Mouse (Mus musculus) intestine, postnatal 0 days (tissue): ENCODE data around the gene Rbm19. TPM values are rescaled to one million over a fixed set of nuclear protein-coding genes. Genes with fewer than 3 reads are reported as not detected.
A peak's percentile ranks its signal among the peaks of the same experiment; 100 is the strongest.

Experiments
- ATAC-seq: fragments of 200-750 bp; cut with Nextera tagmentation; 2 replicates; pipeline ENCODE4 v1.8.0; 2017; ENCODE audit warnings: mild to moderate bottlenecking, moderate TSS enrichment, moderate library complexity
- H3K27ac ChIP-seq: fragments of 300-500 bp; sonication (generic); 2 replicates; pipeline ENCODE4 v1.5.1; 2014; ENCODE audit warnings: mild to moderate bottlenecking, low read depth, low read length, moderate library complexity
- H3K27me3 ChIP-seq: fragments of 300-500 bp; sonication (generic); replicated peaks from 2 replicates; pipeline ENCODE4 v1.6.1; 2014; ENCODE audit warnings: low read length, mixed read lengths; ENCODE audit not compliant: control insufficient read depth, insufficient read depth
- H3K36me3 ChIP-seq: fragments of 300-500 bp; sonication (generic); 2 replicates; pipeline ENCODE4 v1.6.1; 2014; ENCODE audit warnings: mild to moderate bottlenecking, moderate library complexity; ENCODE audit not compliant: control insufficient read depth, insufficient read depth
- H3K4me1 ChIP-seq: fragments of 300-500 bp; sonication (generic); replicated peaks from 2 replicates; pipeline ENCODE4 v1.6.1; 2014; ENCODE audit warnings: antibody characterized with exemption, low read length, mixed read lengths; ENCODE audit not compliant: control insufficient read depth, insufficient read depth
- H3K4me2 ChIP-seq: fragments of 300-500 bp; sonication (generic); replicated peaks from 2 replicates; pipeline ENCODE4 v1.6.1; 2014; ENCODE audit warnings: low read depth, mild to moderate bottlenecking, moderate library complexity
- H3K4me3 ChIP-seq: fragments of 300-500 bp; sonication (generic); 2 replicates; pipeline ENCODE4 v1.5.1; 2014; ENCODE audit warnings: low read depth, low read length
- H3K9ac ChIP-seq: fragments of 300-500 bp; sonication (generic); 2 replicates; pipeline ENCODE4 v1.6.1; 2014; ENCODE audit warnings: mild to moderate bottlenecking, low read depth, low read length
- H3K9me3 ChIP-seq: fragments of 300-500 bp; sonication (generic); 2 replicates; pipeline ENCODE4 v1.6.1; 2016; ENCODE audit warnings: mixed run types; ENCODE audit not compliant: control insufficient read depth
- CTCF ChIP-seq: sonication (generic); IDR thresholded peaks from 2 replicates; pipeline ENCODE4 v1.5.1; 2016; ENCODE audit warnings: low read depth, mild to moderate bottlenecking, control low read depth, antibody characterized with exemption, moderate library complexity
- WGBS: fragments of 180-500 bp; shearing (Covaris S2); extraction: QIAGEN DNeasy Blood & Tissue Kit; methylation state at CpG from one replicate; pipeline ENCODE4 v1.1.7; 2014; 5-methylcytosine and 5-hydroxymethylcytosine counted together
- polyA plus RNA-seq: library from polyadenylated mRNA; unstranded; fragments of >200 nt; fragmentation: Nextera tagmentation; extraction: Ambion mirVana; gene quantifications from 2 replicates; pipeline ENCODE4 v1.2.1, GENCODE M21; 2015

Gene Rbm19
- polyA plus RNA-seq, 1 experiment from 2014 or later, result 12.0 TPM

- peaks cover 5% of the 10 kb centered on the region; the same call in 1 of the 2 replicates for H3K27me3 ChIP-seq
- no peak overlapping the region for H3K4me2 ChIP-seq
- no peak overlapping the region for H3K27ac ChIP-seq
- H3K4me1 ChIP-seq, result no peaks in the 10 kb centered on the region
- WGBS, result 70% methylated on average over 12 of the region's 12 CpGs
- no peak overlapping the region for H3K4me3 ChIP-seq
- TF ChIP-seq CTCF, result no peak
- ATAC-seq, result no peak
- H3K9ac ChIP-seq, result no peak overlapping the region
- H3K9me3 ChIP-seq, result no peaks in the 10 kb centered on the region
- no peaks in the 10 kb centered on the region for H3K36me3 ChIP-seq
Observed at GRCm38 (mm10) chr5:120206313-120206943, 90.2 kb downstream of the Rbm19 start.

- ATAC-seq, result no peak
- H3K9me3 ChIP-seq, result no peaks in the 10 kb centered on the region
- no peaks in the 10 kb centered on the region for H3K36me3 ChIP-seq
- H3K4me1 ChIP-seq, result no peaks in the 10 kb centered on the region
- H3K4me2 ChIP-seq, result no peak overlapping the region
- no peak overlapping the region for H3K9ac ChIP-seq
- H3K4me3 ChIP-seq, result no peak overlapping the region
- H3K27ac ChIP-seq, result no peak overlapping the region
- H3K27me3 ChIP-seq, result peaks cover 5% of the 10 kb centered on the region; the same call in 1 of the 2 replicates
- no peak for TF ChIP-seq CTCF
- 71% methylated on average over 4 of the region's 4 CpGs for WGBS
Observed at GRCm38 (mm10) chr5:120207492-120207891, 91.2 kb downstream of the Rbm19 start.

DNA sequence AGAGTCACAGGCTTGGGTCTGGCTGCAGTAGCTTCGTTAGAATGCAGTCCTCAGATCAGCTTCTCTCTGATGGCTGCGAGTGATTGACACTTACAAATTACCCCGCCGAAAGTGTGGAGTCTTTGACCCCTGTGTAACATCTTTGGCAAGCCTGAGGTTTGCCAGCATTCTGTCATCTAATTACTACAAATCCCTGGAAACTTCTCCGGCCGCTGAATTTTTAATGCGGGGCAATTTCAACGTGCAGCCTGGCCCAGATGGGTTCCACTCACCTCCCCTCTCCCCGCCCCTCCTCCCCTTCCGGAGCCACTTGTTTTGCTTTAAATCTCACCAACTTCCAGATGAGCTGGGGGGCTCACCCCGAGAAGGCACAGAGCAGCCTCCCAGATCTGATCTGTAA is 94.4 kb downstream of the Rbm19 start:
- no peak for ATAC-seq
- no peak for TF ChIP-seq CTCF
- no peak overlapping the region for H3K4me3 ChIP-seq
- H3K27me3 ChIP-seq, result peaks cover 5% of the 10 kb centered on the region; the same call in 1 of the 2 replicates
- H3K36me3 ChIP-seq, result no peaks in the 10 kb centered on the region
- H3K27ac ChIP-seq, result no peak overlapping the region
- WGBS, result 45% methylated on average over 11 of the region's 11 CpGs
- no peak overlapping the region for H3K9ac ChIP-seq
- H3K4me1 ChIP-seq, result no peaks in the 10 kb centered on the region
- no peak overlapping the region for H3K4me2 ChIP-seq
- H3K9me3 ChIP-seq, result no peaks in the 10 kb centered on the region

GRCm38 (mm10) chr5:120211182-120211581 is 94.9 kb downstream of the Rbm19 start:
- Histone ChIP-seq H3K4me3 (no peak overlapping the region), H3K9ac (no peak overlapping the region), H3K27ac (no peak overlapping the region), H3K27me3 (peaks cover 5% of the 10 kb centered on the region; the same call in 1 of the 2 replicates), H3K4me1 (no peaks in the 10 kb centered on the region), H3K4me2 (0 out of 2 replicates have a peak overlapping the region, but pooled peaks have one; percentile 4), H3K9me3 (no peaks in the 10 kb centered on the region), H3K36me3 (no peaks in the 10 kb centered on the region)
- WGBS, result 21% methylated on average over 17 of the region's 17 CpGs
- no peak for ATAC-seq
- peak; percentile 69 for TF ChIP-seq CTCF

DNA sequence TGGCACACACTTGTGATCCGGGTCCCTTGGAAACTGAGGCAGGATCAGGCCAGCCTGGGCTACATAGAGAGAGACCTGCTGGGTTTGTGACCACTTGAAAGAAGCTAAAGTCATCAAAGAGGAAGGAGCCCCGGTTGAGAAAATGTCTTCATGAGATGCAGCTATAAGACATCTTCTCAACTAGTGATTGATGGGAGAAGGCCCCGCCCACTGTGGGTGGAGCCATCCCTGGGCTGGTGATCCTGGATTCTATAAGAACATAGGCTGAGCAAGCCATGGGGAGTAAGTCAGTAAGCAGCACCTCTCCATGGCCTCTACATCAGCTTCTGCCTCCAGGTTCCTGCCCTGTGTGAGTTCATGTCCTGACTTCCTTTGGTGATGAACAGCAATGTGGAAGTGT is 98.2 kb downstream of the Rbm19 start:
- 58% methylated on average over 3 of the region's 3 CpGs for WGBS
- no peak for TF ChIP-seq CTCF
- no peaks in the 10 kb centered on the region for H3K36me3 ChIP-seq
- H3K27ac ChIP-seq, result no peak overlapping the region
- H3K27me3 ChIP-seq, result peaks cover 5% of the 10 kb centered on the region; the same call in 1 of the 2 replicates
- H3K4me2 ChIP-seq, result no peak overlapping the region
- H3K9me3 ChIP-seq, result no peaks in the 10 kb centered on the region
- no peak overlapping the region for H3K9ac ChIP-seq
- no peak overlapping the region for H3K4me3 ChIP-seq
- no peaks in the 10 kb centered on the region for H3K4me1 ChIP-seq
- ATAC-seq, result no peak

DNA sequence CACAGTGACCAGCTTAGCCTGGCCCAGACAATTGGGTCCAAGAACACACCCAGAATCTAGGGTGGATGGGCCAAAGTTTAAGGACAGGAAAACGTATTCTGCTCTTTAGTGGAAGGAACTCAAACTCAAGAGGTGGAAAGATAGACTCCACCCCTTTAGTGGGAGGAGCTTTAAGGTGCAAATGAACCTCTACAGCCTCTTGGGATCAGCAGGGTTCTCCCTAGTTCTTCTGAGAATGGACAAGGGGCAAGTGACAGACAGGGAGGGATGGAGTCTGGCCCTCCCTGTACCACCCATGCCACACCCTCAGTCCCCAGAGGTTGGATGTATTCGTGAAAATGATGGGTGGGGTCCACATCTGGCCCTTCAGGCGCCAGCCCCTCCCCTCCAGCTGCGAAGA is 105.0 kb downstream of the Rbm19 start:
- Histone ChIP-seq H3K9ac (no peak overlapping the region), H3K27ac (no peak overlapping the region), H3K36me3 (no peaks in the 10 kb centered on the region), H3K4me1 (no peaks in the 10 kb centered on the region), H3K9me3 (no peaks in the 10 kb centered on the region), H3K4me2 (no peak overlapping the region), H3K27me3 (no peaks in the 10 kb centered on the region), H3K4me3 (no peak overlapping the region)
- ATAC-seq, result no peak
- TF ChIP-seq CTCF, result no peak
- WGBS, result 18% methylated on average over 4 of the region's 4 CpGs
